In the genomic region with DNA sequence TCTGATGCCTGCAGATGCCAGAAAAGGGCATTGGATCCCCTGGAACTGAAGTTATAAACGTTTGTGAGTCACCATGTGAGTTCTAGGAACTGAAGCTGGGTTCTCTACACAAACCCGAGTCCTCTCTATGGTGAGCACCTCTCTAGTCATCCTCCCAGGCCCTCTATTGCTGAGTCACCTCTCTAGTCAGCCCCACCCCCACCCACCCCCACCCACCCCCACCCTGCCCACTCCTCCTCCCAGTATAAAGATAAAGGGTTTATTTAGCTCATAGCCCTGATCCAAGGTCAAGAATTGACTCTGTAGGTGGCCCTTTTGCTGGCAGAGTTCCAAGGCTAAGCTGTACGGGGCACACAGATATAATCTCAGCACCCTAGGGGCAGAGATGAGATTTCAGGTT, we compare ENCODE assay signal across 22 mouse cellular contexts. TPM values are rescaled to one million over a fixed set of nuclear protein-coding genes. Genes with fewer than 3 reads are reported as not detected.
DNase-seq lines count a peak whose midpoint lies in the region; ATAC-seq and TF ChIP-seq lines count a peak whose summit lies in the region.
"Had no signal": no experiment of that assay in that cellular context is flagged by ENCODE, and none has a peak within 500 bp of the region (broad histone marks: within the 10 kb centered on the region; RNA-seq: fewer than 3 reads in every experiment).

No protein-coding gene starts in this region.

- in situ Hi-C loops in ES-E14 (cut with MboI; ENCODE audit: low sequenced_read_pairs in 2 of 2, unreplicated experiment in 2 of 2): no loop called here

- no peaks in the 10 kb centered on the region; the same call in 1 of the 2 replicates for H3K9me3 ChIP-seq in heart, embryonic 12.5 days (replicated peaks)
- H3K9me3 ChIP-seq in ES-E14 (ENCODE audit: control insufficient read depth, insufficient read depth, low read depth, low read length): no peaks in the 10 kb centered on the region
- H3K9me3 ChIP-seq in intestine, embryonic 15.5 days: no peaks in the 10 kb centered on the region
- H3K9me3 ChIP-seq in liver, embryonic 16.5 days (replicated peaks; ENCODE audit: control insufficient read depth, low read length): no peaks in the 10 kb centered on the region
- H3K9me3 ChIP-seq: heart, embryonic 10.5 days; hindbrain, embryonic 12.5 days; neural tube, embryonic 15.5 days had no signal

- no peak overlapping the region for H3K4me3 ChIP-seq in heart, embryonic 12.5 days
- no peak overlapping the region for H3K4me3 ChIP-seq in ES-E14 (ENCODE audit: insufficient read depth in 1 of 2, low read depth in 1 of 2, low read length in 2 of 2, poor library complexity in 1 of 2, severe bottlenecking in 1 of 2)
- no peak overlapping the region for H3K4me3 ChIP-seq in intestine, embryonic 15.5 days (replicated peaks)
- no peak overlapping the region for H3K4me3 ChIP-seq in liver, embryonic 16.5 days (ENCODE audit: low read depth, low read length)
- H3K4me3 ChIP-seq: heart, embryonic 10.5 days; hindbrain, embryonic 12.5 days; left cerebral cortex, adult 2 months; limb, embryonic 13.5 days; neural tube, embryonic 15.5 days had no signal

- H3K9ac ChIP-seq in heart, embryonic 12.5 days: no peak overlapping the region
- H3K9ac ChIP-seq in ES-E14 (ENCODE audit: insufficient read depth, low read depth, low read length, poor library complexity, severe bottlenecking): no peak overlapping the region
- no peak overlapping the region for H3K9ac ChIP-seq in intestine, embryonic 15.5 days
- no peak overlapping the region for H3K9ac ChIP-seq in liver, embryonic 16.5 days (ENCODE audit: low read depth, low read length)
- H3K9ac ChIP-seq: hindbrain, embryonic 12.5 days; limb, embryonic 13.5 days; neural tube, embryonic 15.5 days had no signal

- no peak overlapping the region for H3K27ac ChIP-seq in heart, embryonic 12.5 days (ENCODE audit: poor library complexity, severe bottlenecking)
- H3K27ac ChIP-seq in ES-E14 (ENCODE audit: insufficient read depth, low read depth, low read length, poor library complexity, severe bottlenecking): no peak overlapping the region
- H3K27ac ChIP-seq in intestine, embryonic 15.5 days: no peak overlapping the region
- no peak overlapping the region for H3K27ac ChIP-seq in liver, embryonic 16.5 days (ENCODE audit: low read length)
- H3K27ac ChIP-seq: heart, embryonic 10.5 days; hindbrain, embryonic 12.5 days; left cerebral cortex, adult 2 months; limb, embryonic 13.5 days; neural tube, embryonic 15.5 days had no signal

- H3K27me3 ChIP-seq in heart, embryonic 12.5 days (replicated peaks): no peaks in the 10 kb centered on the region
- no peaks in the 10 kb centered on the region for H3K27me3 ChIP-seq in intestine, embryonic 15.5 days (replicated peaks)
- H3K27me3 ChIP-seq in liver, embryonic 16.5 days (ENCODE audit: control insufficient read depth, insufficient read depth, low read depth, low read length): no peaks in the 10 kb centered on the region
- H3K27me3 ChIP-seq: hindbrain, embryonic 12.5 days; limb, embryonic 13.5 days; neural tube, embryonic 15.5 days had no signal

- no peak for DNase-seq in heart, postnatal 14 days
- DNase-seq in ES-E14 (ENCODE audit: low read depth, low spot score): no peak
- no peak for DNase-seq in retina, embryonic 14.5 days (ENCODE audit: low spot score)
- DNase-seq in left cerebral cortex, postnatal 4 days: no peak
- DNase-seq in cerebellum, adult 9-11 months: no peak
- DNase-seq: B cell, adult 2 months; cerebellum, postnatal 36 days; gastrocnemius, postnatal 14 days; kidney, adult 2 months; kidney, postnatal 4 days; right cerebral cortex, adult 18-20 months; spleen, adult 18-20 months had no signal

- no peaks in the 10 kb centered on the region for H3K36me3 ChIP-seq in heart, embryonic 12.5 days
- no peaks in the 10 kb centered on the region for H3K36me3 ChIP-seq in ES-E14 (ENCODE audit: control insufficient read depth, insufficient read depth, low read length, poor library complexity, severe bottlenecking)
- H3K36me3 ChIP-seq in intestine, embryonic 15.5 days: no peaks in the 10 kb centered on the region
- no peaks in the 10 kb centered on the region for H3K36me3 ChIP-seq in liver, embryonic 16.5 days (ENCODE audit: control insufficient read depth, insufficient read depth)
- H3K36me3 ChIP-seq: G1E; heart, embryonic 10.5 days; hindbrain, embryonic 12.5 days; limb, embryonic 13.5 days; neural tube, embryonic 15.5 days had no signal

- ATAC-seq in heart, embryonic 12.5 days (ENCODE audit: insufficient number of reproducible peaks, low FRiP score): peak; percentile 87
- ATAC-seq in intestine, embryonic 15.5 days: peak; percentile 97
- peak; percentile 54 for ATAC-seq in liver, embryonic 16.5 days (ENCODE audit: low read depth)

- no peak overlapping the region for H3K4me2 ChIP-seq in heart, embryonic 12.5 days
- no peak overlapping the region for H3K4me2 ChIP-seq in intestine, embryonic 15.5 days (replicated peaks)
- H3K4me2 ChIP-seq in liver, embryonic 16.5 days (ENCODE audit: low read depth, low read length): no peak overlapping the region
- H3K4me2 ChIP-seq: hindbrain, embryonic 12.5 days; limb, embryonic 13.5 days; midbrain, embryonic 11.5 days; neural tube, embryonic 15.5 days had no signal

- WGBS in heart, embryonic 12.5 days: 38% methylated on average over 3 of the region's 3 CpGs
- WGBS in intestine, embryonic 15.5 days: 28% methylated on average over 3 of the region's 3 CpGs
- 26% methylated on average over 3 of the region's 3 CpGs for WGBS in liver, embryonic 16.5 days (ENCODE audit: insufficient replicate concordance)

- no peaks in the 10 kb centered on the region for H3K4me1 ChIP-seq in heart, embryonic 12.5 days (replicated peaks)
- H3K4me1 ChIP-seq in ES-E14 (ENCODE audit: control insufficient read depth in 2 of 2, insufficient read depth in 2 of 2, low read length in 2 of 2, poor library complexity in 1 of 2): peaks cover 2 to 8% of the 10 kb centered on the region in 2 experiments; a peak in 3 of 4 replicates
- no peaks in the 10 kb centered on the region for H3K4me1 ChIP-seq in intestine, embryonic 15.5 days (replicated peaks)
- no peaks in the 10 kb centered on the region for H3K4me1 ChIP-seq in liver, embryonic 16.5 days (ENCODE audit: control insufficient read depth, low read depth, low read length)
- H3K4me1 ChIP-seq: heart, embryonic 10.5 days; hindbrain, embryonic 12.5 days; limb, embryonic 13.5 days; neural tube, embryonic 15.5 days had no signal

- intact Hi-C loops in heart, postnatal 14 days (cut with DNase I): no loop called here
- intact Hi-C loops in left cerebral cortex, postnatal 4 days (cut with DNase I): no loop called here

TF ChIP-seq in ES-E14, 5 proteins besides CTCF, POLR2A, EP300 and RAD21:
- TF ChIP-seq HCFC1 (IDR thresholded peaks at IDR 0.05; ENCODE audit: borderline replicate concordance, insufficient read depth, low read length) (no peak), ZC3H11A (IDR thresholded peaks at IDR 0.05; ENCODE audit: borderline replicate concordance, low read depth, low read length) (no peak), ZNF384 (IDR thresholded peaks at IDR 0.05; ENCODE audit: low read depth, low read length) (no peak), CHD2 (IDR thresholded peaks at IDR 0.05; ENCODE audit: low read depth, low read length) (no peak), MAFK (IDR thresholded peaks at IDR 0.05; ENCODE audit: insufficient read depth, low read depth, low read length) (peak; percentile 68)

RNA-seq across cellular contexts. Expression of a gene that starts 27.2 kb away (rescaled TPM):
- 0.05 and 0.17 TPM in 2 replicates for polyA plus RNA-seq in heart, embryonic 12.5 days (2016; fragmentation: Nextera tagmentation; extraction: Ambion mirVana)
- under 1 TPM; 0.07 to 0.17 TPM for total RNA-seq in heart, postnatal 14 days (2021)
- 0.04 TPM in 1 of 2 replicates, not detected in the other for total RNA-seq in ES-E14 (2012; rRNA removed)
- 0.14 and 0.27 TPM in 2 replicates for polyA plus RNA-seq in intestine, embryonic 15.5 days (2015; fragmentation: Nextera tagmentation; extraction: Ambion mirVana)
- polyA plus RNA-seq in liver, embryonic 16.5 days (2015; fragmentation: Nextera tagmentation; extraction: Ambion mirVana): 0.04 TPM in 1 of 2 replicates, not detected in the other
- 1 to 10 TPM; 3.9 to 4.8 TPM for total RNA-seq in left cerebral cortex, postnatal 4 days (2021)
- total RNA-seq: gastrocnemius, postnatal 14 days had no signal
- polyA plus RNA-seq: G1E had no signal

RNA-seq across cellular contexts. Expression of a gene that starts 59.5 kb away (rescaled TPM):
- polyA plus RNA-seq in heart, embryonic 12.5 days (2016; fragmentation: Nextera tagmentation; extraction: Ambion mirVana): 2.2 and 2.4 TPM in 2 replicates
- 1 to 10 TPM; 2.7 to 2.8 TPM for total RNA-seq in heart, postnatal 14 days (2021)
- 13.4 and 21.1 TPM in 2 replicates for total RNA-seq in ES-E14 (2012; rRNA removed)
- polyA plus RNA-seq in intestine, embryonic 15.5 days (2015; fragmentation: Nextera tagmentation; extraction: Ambion mirVana): 129 and 133 TPM in 2 replicates
- 19.1 and 19.3 TPM in 2 replicates for polyA plus RNA-seq in liver, embryonic 16.5 days (2015; fragmentation: Nextera tagmentation; extraction: Ambion mirVana)
- total RNA-seq in left cerebral cortex, postnatal 4 days (2021): under 1 TPM; 0.83 to 0.96 TPM
- polyA plus RNA-seq: G1E had no signal
